Mouse (Mus musculus) gastrocnemius, postnatal 4 days (tissue): ENCODE results near the gene Epn1. TPM values are rescaled to one million over a fixed set of nuclear protein-coding genes. Genes with fewer than 3 reads are reported as not detected.
A peak's percentile ranks its signal among the peaks of the same experiment; 100 is the strongest.

ENCODE experiments used
- DNase-seq, 2 experiments: peaks; one replicate each; pipeline ENCODE4 v3.0.0; 2021 to 2022; ENCODE audit warnings: low spot score in 2 of 2, mixed read lengths in 2 of 2
- microRNA-seq: library from miRNA; unstranded; fragments of <30 nt; microRNA quantifications from one replicate; pipeline ENCODE4 v1.2.0, GENCODE M21; 2021
- total RNA-seq, 2 experiments: library from RNA; stranded (reverse); gene quantifications; 2 replicates each; pipeline ENCODE4 v1.2.3; 2021

Epn1 gene
- total RNA-seq, 2 experiments from 2014 or later: 112 to 117 TPM

- no peak for DNase-seq
Observed at GRCm38 (mm10) chr7:5091008-5091728, 11.1 kb downstream of the Epn1 start.

- no peak for DNase-seq
Observed at GRCm38 (mm10) chr7:5092381-5092780, 12.3 kb downstream of the Epn1 start.

- no peak for DNase-seq
Observed at GRCm38 (mm10) chr7:5092831-5093510, 12.9 kb downstream of the Epn1 start.

GRCm38 (mm10) chr7:5098769-5099168 is 18.7 kb downstream of the Epn1 start:
- DNase-seq: no peak

GRCm38 (mm10) chr7:5099796-5100195 is 19.8 kb downstream of the Epn1 start:
- DNase-seq: no peak

GRCm38 (mm10) chr7:5101066-5101663 is 21.1 kb downstream of the Epn1 start:
- DNase-seq: no peak

- DNase-seq: no peak
Observed at GRCm38 (mm10) chr7:5102564-5102963, 22.5 kb downstream of the Epn1 start.

GRCm38 (mm10) chr7:5108272-5108671 is 28.2 kb downstream of the Epn1 start:
- no peak for DNase-seq

GRCm38 (mm10) chr7:5109301-5109700 is 29.3 kb downstream of the Epn1 start:
- DNase-seq: no peak

- no peak for DNase-seq
Observed at GRCm38 (mm10) chr7:5112701-5113100, 32.7 kb downstream of the Epn1 start.

- DNase-seq: no peak
Observed at GRCm38 (mm10) chr7:5116850-5117249, 36.8 kb downstream of the Epn1 start, which contains the start of gene Rfpl4. Gene Rfpl4, minus strand, starts transcription at chr7:5116950.

GRCm38 (mm10) chr7:5125078-5125477 is 45.0 kb downstream of the Epn1 start:
- no peak for DNase-seq

GRCm38 (mm10) chr7:5125549-5126406 is 45.7 kb downstream of the Epn1 start, which contains the start of gene Rasl2-9:
Gene Rasl2-9, minus strand, starts transcription at chr7:5125950.
- peak; percentile 54 to 73 for DNase-seq

Small RNA genes lying within 50 kb of the gene (microRNA-seq; reads per million reads assigned to microRNA genes)
- gene Gm26217: not detected

Other genes with a start within 250 kb of the Epn1 start
- under 1 TPM in 1 of 2 experiments, not detected in 1; 0.05 TPM for gene Shisa7, start 235.5 kb upstream of the Epn1 start, total RNA-seq
- 1 to 10 TPM; 2.3 to 2.5 TPM for gene Isoc2b, start 210.0 kb upstream of the Epn1 start, total RNA-seq
- 10 to 100 TPM; 10.7 to 11.7 TPM for gene Isoc2a, start 203.1 kb upstream of the Epn1 start, total RNA-seq
- gene Gm36210, start 173.7 kb upstream of the Epn1 start, total RNA-seq: not detected
- gene Zfp628, start 165.0 kb upstream of the Epn1 start, total RNA-seq: 10 to 100 TPM; 14.0 to 14.6 TPM
- 1 to 10 TPM; 4.6 to 5.2 TPM for gene Nat14, start 158.2 kb upstream of the Epn1 start, total RNA-seq
- gene Ssc5d, start 154.4 kb upstream of the Epn1 start, total RNA-seq: 10 to 100 TPM; 67.3 to 73.3 TPM
- 10 to 100 TPM; 13.0 to 15.9 TPM for gene Sbk2, start 115.8 kb upstream of the Epn1 start, total RNA-seq
- gene Sbk3, start 109.1 kb upstream of the Epn1 start, total RNA-seq: under 1 TPM in 1 of 2 experiments, not detected in 1; 0.13 TPM
- 10 to 100 TPM; 17.9 to 22.2 TPM for gene Zfp579, start 84.1 kb upstream of the Epn1 start, total RNA-seq
- 1 to 10 TPM; 9.0 to 9.6 TPM for gene Zfp524, start 65.8 kb upstream of the Epn1 start, total RNA-seq
- 10 to 100 TPM; 25.5 to 28.9 TPM for gene Fiz1, start 65.5 kb upstream of the Epn1 start, total RNA-seq
- gene Gm44973, start 64.7 kb upstream of the Epn1 start, total RNA-seq: not detected
- gene Zfp865, start 59.9 kb upstream of the Epn1 start, total RNA-seq: 10 to 100 TPM; 24.5 to 27.4 TPM
- under 1 TPM; 0.80 to 0.91 TPM for gene Ccdc106, start 59.7 kb upstream of the Epn1 start, total RNA-seq
- gene 4632433K11Rik, start 46.1 kb upstream of the Epn1 start, total RNA-seq: not detected
- 1 to 10 TPM; 5.8 to 6.6 TPM for gene Zfp784, start 41.8 kb upstream of the Epn1 start, total RNA-seq
- 10 to 100 TPM; 10.1 to 11.6 TPM for gene Zfp580, start 28.7 kb upstream of the Epn1 start, total RNA-seq
- gene U2af2, start 18.1 kb upstream of the Epn1 start, total RNA-seq: 100 to 1,000 TPM; 117 to 127 TPM
- not detected for gene Rfpl4, start 36.7 kb downstream of the Epn1 start, total RNA-seq
- 1 to 10 TPM in 1 of 2 experiments, under 1 TPM in 1; 0.54 to 1.8 TPM for gene Rasl2-9, start 45.7 kb downstream of the Epn1 start, total RNA-seq
- gene Vmn1r55, start 69.4 kb downstream of the Epn1 start, total RNA-seq: not detected
- not detected for gene Vmn1r56, start 116.5 kb downstream of the Epn1 start, total RNA-seq
- gene Vmn1r57, start 138.3 kb downstream of the Epn1 start, total RNA-seq: not detected